Mouse (Mus musculus) liver, embryonic 14.5 days (tissue): ENCODE measurements around the gene Hsf4.
A peak's percentile ranks its signal among the peaks of the same experiment; 100 is the strongest.

Experiments
- CTCF ChIP-seq: IDR thresholded peaks from 2 replicates; pipeline ENCODE4 v1.5.1; 2016; ENCODE audit warnings: antibody characterized with exemption, low read depth, control low read depth
- EP300 ChIP-seq: IDR thresholded peaks from 2 replicates; pipeline ENCODE4 v1.6.1; 2016; ENCODE audit warnings: antibody characterized with exemption, low read depth

GRCm38 (mm10) chr8:105270916-105271186 is 1.2 kb downstream of the Hsf4 start:
- TF ChIP-seq CTCF (0 out of 2 replicates have a peak, but pooled peaks have one; percentile 2), EP300 (no peak)
